Mouse (Mus musculus) midbrain, embryonic 16.5 days (tissue): ENCODE measurements around the gene Tpt1. TPM values are rescaled to one million over a fixed set of nuclear protein-coding genes. Genes with fewer than 3 reads are reported as not detected.
A peak's percentile ranks its signal among the peaks of the same experiment; 100 is the strongest.
"Not testable (repeated sequence)": the region's sequence is repeated elsewhere in the genome, so short reads cannot be mapped to it uniquely, and the experiment has no call there.

Source experiments
- ATAC-seq: fragments of 200-750 bp; cut with Nextera tagmentation; 2 replicates; pipeline ENCODE4 v1.8.0; 2017; ENCODE audit warnings: moderate TSS enrichment
- H3K27ac ChIP-seq: fragments of 300-500 bp; sonication (generic); 2 replicates; pipeline ENCODE4 v1.5.1; 2014; ENCODE audit warnings: mild to moderate bottlenecking, low read length, mixed read lengths
- H3K27me3 ChIP-seq: fragments of 300-500 bp; sonication (generic); 2 replicates; pipeline ENCODE4 v1.6.1; 2014; ENCODE audit warnings: low read depth, low read length, mixed read lengths; ENCODE audit not compliant: control insufficient read depth, insufficient read depth
- H3K36me3 ChIP-seq: fragments of 300-500 bp; sonication (generic); 2 replicates; pipeline ENCODE4 v1.6.1; 2014; ENCODE audit warnings: mild to moderate bottlenecking, low read length, moderate library complexity, mixed read lengths; ENCODE audit not compliant: control insufficient read depth, insufficient read depth
- H3K4me1 ChIP-seq: fragments of 300-500 bp; sonication (generic); 2 replicates; pipeline ENCODE4 v1.6.1; 2014; ENCODE audit warnings: mild to moderate bottlenecking, low read length, mixed read lengths; ENCODE audit not compliant: control insufficient read depth, insufficient read depth
- H3K4me2 ChIP-seq: fragments of 300-500 bp; sonication (generic); 2 replicates; pipeline ENCODE4 v1.6.1; 2014; ENCODE audit warnings: mild to moderate bottlenecking, low read length, mixed read lengths
- H3K4me3 ChIP-seq: fragments of 300-500 bp; sonication (generic); 2 replicates; pipeline ENCODE4 v1.5.1; 2014; ENCODE audit warnings: low read depth, mild to moderate bottlenecking, low read length, moderate library complexity, mixed read lengths
- H3K9ac ChIP-seq: fragments of 300-500 bp; sonication (generic); 2 replicates; pipeline ENCODE4 v1.6.1; 2014; ENCODE audit warnings: low read depth, low read length, mixed read lengths
- H3K9me3 ChIP-seq: fragments of 300-500 bp; sonication (generic); replicated peaks from 2 replicates; pipeline ENCODE4 v1.6.1; 2014; ENCODE audit warnings: mild to moderate bottlenecking, low read length, mixed read lengths; ENCODE audit not compliant: control insufficient read depth, poor library complexity, severe bottlenecking
- WGBS: fragments of 180-500 bp; shearing (Covaris S2); extraction: QIAGEN DNeasy Blood & Tissue Kit; methylation state at CpG from one replicate; pipeline ENCODE4 v1.1.7; 2014; 5-methylcytosine and 5-hydroxymethylcytosine counted together
- polyA plus RNA-seq: library from polyadenylated mRNA; unstranded; fragments of >200 nt; fragmentation: Nextera tagmentation; extraction: Ambion mirVana; gene quantifications from 2 replicates; pipeline ENCODE4 v1.2.1, GENCODE M21; 2015

Tpt1 gene
- polyA plus RNA-seq, 1 experiment from 2014 or later, result 606 TPM

DNA sequence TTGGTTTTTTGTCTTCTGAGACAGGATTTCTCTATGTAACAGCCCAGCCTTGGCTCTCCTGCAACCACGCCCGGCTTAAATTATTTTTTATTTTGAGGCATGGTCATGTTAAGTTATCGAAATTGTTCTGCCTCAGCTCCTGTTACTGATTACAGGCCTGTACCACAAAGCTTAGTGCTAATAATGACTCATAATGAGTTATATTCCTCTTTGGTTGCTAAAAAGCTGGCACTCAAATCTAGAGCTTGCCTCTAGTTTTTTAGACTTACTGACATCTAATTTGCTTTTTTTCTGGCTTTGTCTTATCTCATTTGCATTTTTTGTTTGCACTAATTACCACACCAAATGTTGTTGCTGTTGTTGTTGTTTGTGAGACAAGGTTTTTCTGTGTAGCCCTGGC, 8.3 kb upstream of the Tpt1 start:
- Histone ChIP-seq H3K4me3 (no peak overlapping the region), H3K4me1 (peaks cover 23% of the 10 kb centered on the region), H3K9me3 (no peaks in the 10 kb centered on the region), H3K36me3 (no peaks in the 10 kb centered on the region), H3K27me3 (no peaks in the 10 kb centered on the region), H3K9ac (no peak overlapping the region), H3K4me2 (no peak overlapping the region), H3K27ac (no peak overlapping the region)
- WGBS, result 97% methylated on average over 3 of the region's 3 CpGs
- no peak for ATAC-seq

DNA sequence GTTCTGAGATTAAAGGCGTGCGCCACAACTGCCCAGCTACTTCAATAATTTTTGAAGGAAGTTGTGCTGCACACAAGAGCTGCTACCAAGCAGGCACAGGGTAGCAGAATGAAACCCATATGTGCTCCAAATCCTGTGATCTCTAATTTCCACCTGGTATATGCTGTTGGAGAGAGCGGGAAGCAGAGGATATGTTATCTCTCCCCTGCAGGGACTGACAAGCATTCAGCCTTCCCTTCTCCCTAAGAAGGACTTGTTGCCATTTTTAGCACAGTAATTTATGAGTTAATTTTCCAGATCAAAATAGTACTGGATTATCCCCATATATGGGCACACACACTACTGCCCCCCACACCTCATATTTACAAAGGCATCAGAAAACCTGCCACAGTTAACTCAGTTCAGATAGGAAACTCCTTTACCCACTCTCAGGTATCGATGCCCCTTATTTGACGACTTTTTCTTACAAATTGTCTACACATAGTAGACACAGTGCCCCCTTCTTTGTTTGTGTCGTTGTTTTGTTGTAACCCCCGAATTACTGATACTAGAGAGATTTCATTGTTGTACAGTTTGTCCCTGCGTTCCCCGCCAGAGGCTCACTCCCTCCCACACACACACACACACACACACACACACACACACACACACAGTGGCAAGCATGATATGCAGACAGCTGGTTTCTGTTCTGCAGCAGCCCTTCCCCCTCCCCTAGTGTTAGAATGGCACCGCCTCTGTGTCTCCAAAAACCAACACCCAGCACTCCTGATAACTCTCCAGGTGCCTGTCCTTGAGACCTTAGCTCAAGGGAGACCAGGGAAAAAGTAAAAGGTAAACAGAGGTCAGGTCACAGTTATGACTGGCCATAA, 7.6 kb upstream of the Tpt1 start:
- no peak overlapping the region for H3K4me3 ChIP-seq
- no peak overlapping the region for H3K4me2 ChIP-seq
- H3K9me3 ChIP-seq, result no peaks in the 10 kb centered on the region
- no peak for ATAC-seq
- WGBS, result 78% methylated on average over 10 of the region's 10 CpGs
- no peaks in the 10 kb centered on the region for H3K36me3 ChIP-seq
- H3K27ac ChIP-seq, result no peak overlapping the region
- no peaks in the 10 kb centered on the region for H3K27me3 ChIP-seq
- H3K9ac ChIP-seq, result no peak overlapping the region
- H3K4me1 ChIP-seq, result peaks cover 23% of the 10 kb centered on the region

DNA sequence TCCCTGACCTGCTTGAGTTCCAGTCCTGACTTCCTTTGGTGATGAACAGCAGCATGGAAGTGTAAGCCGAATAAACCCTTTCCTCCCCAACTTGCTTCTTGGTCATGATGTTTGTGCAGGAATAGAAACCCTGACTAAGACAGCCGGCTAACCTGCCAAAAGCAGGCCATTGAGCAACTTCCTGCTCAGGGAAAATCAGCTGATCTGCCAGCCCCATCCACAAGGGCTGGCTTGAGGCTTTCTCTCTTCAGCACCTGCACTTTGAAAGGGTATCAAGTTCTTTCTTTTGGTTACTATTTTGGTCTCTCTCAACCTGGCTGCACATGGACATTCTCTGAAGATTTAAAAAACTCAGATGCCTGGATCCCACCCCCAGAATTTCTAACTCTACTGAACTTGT, 3.1 kb upstream of the Tpt1 start:
- H3K9ac ChIP-seq, H3K36me3 ChIP-seq, H3K4me3 ChIP-seq, ATAC-seq, H3K4me2 ChIP-seq, H3K27ac ChIP-seq, H3K9me3 ChIP-seq, H3K27me3 ChIP-seq, H3K4me1 ChIP-seq: not testable (repeated sequence)
- WGBS, result 76% methylated on average over 1 of the region's 2 CpGs

GRCm38 (mm10) chr14:75844111-75844695, 690 bp upstream of the Tpt1 start:
- Histone ChIP-seq H3K27ac (peak overlapping the region; percentile 99), H3K27me3 (no peaks in the 10 kb centered on the region), H3K4me2 (peak overlapping the region; percentile 70), H3K9me3 (no peaks in the 10 kb centered on the region), H3K4me3 (peak overlapping the region; percentile 88), H3K4me1 (peaks cover 21% of the 10 kb centered on the region), H3K36me3 (peaks cover 21% of the 10 kb centered on the region), H3K9ac (peak overlapping the region; percentile 95)
- 8% methylated on average over 14 of the region's 14 CpGs for WGBS
- ATAC-seq, result no peak

- Histone ChIP-seq H3K27me3 (no peaks in the 10 kb centered on the region), H3K4me3 (peak overlapping the region; percentile 88), H3K4me2 (peak overlapping the region; percentile 60), H3K4me1 (peaks cover 23% of the 10 kb centered on the region), H3K9me3 (no peaks in the 10 kb centered on the region), H3K27ac (peak overlapping the region; percentile 99), H3K9ac (peak overlapping the region; percentile 95), H3K36me3 (peaks cover 33% of the 10 kb centered on the region)
- peak; percentile 73 for ATAC-seq
- WGBS, result 0% methylated on average over 37 of the region's 40 CpGs
Observed at GRCm38 (mm10) chr14:75845698-75846115, 814 bp downstream of the Tpt1 start.

DNA sequence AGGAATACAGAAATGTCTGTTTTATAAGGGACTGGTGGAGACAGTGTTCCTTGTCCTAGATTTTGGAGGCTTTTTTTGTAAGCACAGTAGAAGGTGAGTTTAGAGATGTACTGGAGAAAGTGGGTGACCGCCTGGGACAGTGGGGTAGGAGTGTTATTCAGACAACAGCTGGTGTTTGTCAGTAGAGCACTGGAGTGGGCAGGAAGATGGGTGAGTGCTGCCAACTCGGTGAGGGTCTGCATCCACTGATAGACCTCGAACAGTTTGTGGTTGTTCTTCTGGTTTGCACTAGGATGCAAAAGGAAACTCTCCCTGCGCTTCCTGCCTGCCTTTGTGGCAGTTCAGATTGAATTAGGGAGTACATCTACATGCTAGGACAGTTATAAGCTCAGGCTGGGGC, 2.8 kb downstream of the Tpt1 start:
- no peak for ATAC-seq
- H3K4me3 ChIP-seq, result no peak overlapping the region
- H3K4me1 ChIP-seq, result peaks cover 23% of the 10 kb centered on the region
- H3K27me3 ChIP-seq, result no peaks in the 10 kb centered on the region
- WGBS, result 89% methylated on average over 4 of the region's 4 CpGs
- no peak overlapping the region for H3K27ac ChIP-seq
- no peak overlapping the region for H3K9ac ChIP-seq
- H3K36me3 ChIP-seq, result peaks cover 39% of the 10 kb centered on the region
- no peak overlapping the region for H3K4me2 ChIP-seq
- H3K9me3 ChIP-seq, result no peaks in the 10 kb centered on the region

GRCm38 (mm10) chr14:75848482-75848881, 3.6 kb downstream of the Tpt1 start:
- no peak for ATAC-seq
- Histone ChIP-seq H3K27me3 (no peaks in the 10 kb centered on the region), H3K4me1 (peaks cover 23% of the 10 kb centered on the region), H3K9ac (no peak overlapping the region), H3K9me3 (no peaks in the 10 kb centered on the region), H3K27ac (no peak overlapping the region), H3K36me3 (peaks cover 39% of the 10 kb centered on the region), H3K4me3 (no peak overlapping the region), H3K4me2 (no peak overlapping the region)
- WGBS, result 93% methylated on average over 5 of the region's 5 CpGs

GRCm38 (mm10) chr14:75849236-75849635, 4.3 kb downstream of the Tpt1 start:
- Histone ChIP-seq H3K27ac (no peak overlapping the region), H3K9me3 (no peaks in the 10 kb centered on the region), H3K27me3 (no peaks in the 10 kb centered on the region), H3K4me1 (peaks cover 21% of the 10 kb centered on the region), H3K4me2 (no peak overlapping the region), H3K4me3 (no peak overlapping the region), H3K36me3 (peaks cover 39% of the 10 kb centered on the region), H3K9ac (no peak overlapping the region)
- 76% methylated on average over 5 of the region's 5 CpGs for WGBS
- no peak for ATAC-seq

DNA sequence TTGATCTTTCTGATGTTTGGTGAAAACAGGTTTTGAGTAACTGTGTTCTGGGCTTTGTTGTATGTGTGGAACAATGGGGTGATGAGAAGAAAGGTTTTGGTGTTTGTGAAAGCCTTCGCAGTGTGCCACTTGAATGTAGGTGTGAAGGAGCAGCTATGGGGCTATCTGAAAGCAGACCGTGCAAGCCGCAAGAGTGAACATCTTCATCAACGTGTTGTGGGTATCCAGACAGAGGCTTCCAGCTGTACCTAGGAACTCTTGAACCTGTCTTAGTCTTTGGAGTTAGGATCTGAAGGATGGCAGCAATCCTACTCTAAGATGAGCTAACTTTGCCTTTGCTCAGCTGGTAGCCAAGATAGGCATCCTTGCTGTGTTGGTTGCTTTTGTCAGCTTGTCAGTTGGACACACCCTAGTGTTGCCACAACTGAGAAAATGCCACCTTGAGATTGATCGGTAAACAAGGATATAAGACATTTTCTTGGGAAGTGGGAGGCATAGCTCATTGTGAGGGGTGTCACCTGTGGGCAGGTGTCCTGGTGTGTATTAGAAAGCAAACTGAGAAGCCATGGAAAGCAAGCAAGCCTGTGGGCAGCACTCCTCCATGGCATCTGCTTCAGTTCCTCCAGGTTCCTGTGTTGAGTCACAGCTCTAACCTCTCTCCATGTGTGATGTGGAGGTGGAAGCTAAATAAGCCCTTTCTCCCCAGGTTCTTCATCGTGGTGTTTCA, 5.1 kb downstream of the Tpt1 start:
- H3K4me3 ChIP-seq, result no peak overlapping the region
- H3K36me3 ChIP-seq, result peaks cover 39% of the 10 kb centered on the region
- 89% methylated on average over 6 of the region's 6 CpGs for whole genome bisulfite sequencing
- no peaks in the 10 kb centered on the region for H3K27me3 ChIP-seq
- H3K9ac ChIP-seq, result no peak overlapping the region
- H3K4me1 ChIP-seq, result peaks cover 21% of the 10 kb centered on the region
- H3K9me3 ChIP-seq, result no peaks in the 10 kb centered on the region
- no peak overlapping the region for H3K27ac ChIP-seq
- ATAC-seq, result no peak
- H3K4me2 ChIP-seq, result no peak overlapping the region
